Mouse (Mus musculus): ENCODE measurements around the gene Rnls.

DNA sequence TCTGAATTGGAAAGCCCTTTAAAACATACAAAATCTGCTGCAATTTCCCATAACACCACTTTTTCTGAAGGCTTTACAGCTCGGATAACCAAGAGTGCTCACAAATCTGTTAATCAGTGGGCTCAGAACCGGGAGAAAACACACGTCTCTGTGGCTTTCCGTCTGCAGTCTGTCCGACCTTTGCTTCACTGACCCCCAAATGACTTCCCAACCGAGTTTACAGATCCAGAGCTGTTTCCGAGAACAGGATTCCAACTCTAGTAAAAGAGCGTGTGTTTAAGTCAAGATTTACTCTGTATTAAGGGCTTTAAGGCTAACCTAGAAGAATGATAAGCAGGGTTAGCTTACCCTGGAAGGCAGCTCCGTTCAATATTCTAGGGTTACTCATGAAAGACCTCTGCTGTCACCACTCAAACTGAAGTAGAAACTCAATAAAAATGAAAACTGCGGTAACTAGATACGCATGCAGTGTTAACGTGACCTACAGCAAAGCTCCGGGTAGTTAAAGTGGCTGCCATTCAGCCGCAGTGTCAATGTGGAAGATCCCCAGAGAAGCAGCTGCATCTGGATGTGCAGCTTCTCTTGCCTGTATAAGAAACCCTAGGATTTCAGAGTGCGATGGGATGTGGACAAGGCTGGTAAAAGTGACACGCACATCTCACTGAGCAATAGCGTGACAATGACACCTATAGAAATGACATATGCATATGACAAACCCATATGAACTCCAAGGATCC, 224.4 kb downstream of the Rnls start:
- TF ChIP-seq POLR2A (IDR thresholded peaks at IDR 0.05; ENCODE audit: low read depth, low read length): no peak
- no peak for TF ChIP-seq CTCF (IDR thresholded peaks at IDR 0.05; ENCODE audit: borderline replicate concordance, insufficient read depth, low read length)

Measured in embryonic fibroblast, embryonic 13.5 days (primary cell).